Mouse (Mus musculus) forebrain, embryonic 14.5 days (tissue): ENCODE measurements around the gene Hoxd12. TPM values are rescaled to one million over a fixed set of nuclear protein-coding genes. Genes with fewer than 3 reads are reported as not detected.

Source experiments
- ATAC-seq: fragments of 200-750 bp; cut with Nextera tagmentation; 2 replicates; pipeline ENCODE4 v1.8.0; 2017; ENCODE audit warnings: mild to moderate bottlenecking, moderate library complexity
- DNase-seq: peaks from one replicate; pipeline ENCODE4 v3.0.0-alpha.2; 2015; ENCODE audit warnings: low spot score
- H3K27ac ChIP-seq: fragments of 300-500 bp; sonication (generic); 2 replicates; pipeline ENCODE4 v1.5.1; 2014; ENCODE audit warnings: low read depth, mild to moderate bottlenecking, control low read depth, low read length, moderate library complexity
- H3K27me3 ChIP-seq: fragments of 300-500 bp; sonication (generic); replicated peaks from 2 replicates; pipeline ENCODE4 v1.6.1; 2014; ENCODE audit warnings: low read length, control low read depth, mixed read lengths; ENCODE audit not compliant: control insufficient read depth, insufficient read depth
- H3K36me3 ChIP-seq: fragments of 300-500 bp; sonication (generic); 2 replicates; pipeline ENCODE4 v1.6.1; 2014; ENCODE audit warnings: low read length, control low read depth; ENCODE audit not compliant: control insufficient read depth, insufficient read depth
- H3K4me1 ChIP-seq: fragments of 300-500 bp; sonication (generic); 2 replicates; pipeline ENCODE4 v1.6.1; 2014; ENCODE audit warnings: antibody characterized with exemption, low read length, control low read depth; ENCODE audit not compliant: control insufficient read depth, insufficient read depth
- H3K4me2 ChIP-seq: fragments of 300-500 bp; sonication (generic); 2 replicates; pipeline ENCODE4 v1.6.1; 2014; ENCODE audit warnings: mild to moderate bottlenecking, control low read depth, low read length
- H3K4me3 ChIP-seq: fragments of 300-500 bp; sonication (generic); 2 replicates; pipeline ENCODE4 v1.5.1; 2014; ENCODE audit warnings: low read depth, low read length, control low read depth
- H3K9ac ChIP-seq: fragments of 300-500 bp; sonication (generic); 2 replicates; pipeline ENCODE4 v1.6.1; 2014; ENCODE audit warnings: mild to moderate bottlenecking, low read length, control low read depth, moderate library complexity
- H3K9me3 ChIP-seq: fragments of 300-500 bp; sonication (generic); replicated peaks from 2 replicates; pipeline ENCODE4 v1.6.1; 2016; ENCODE audit warnings: low read length, control low read depth, mixed read lengths; ENCODE audit not compliant: control insufficient read depth
- WGBS: fragments of 180-500 bp; shearing (Covaris S2); extraction: QIAGEN DNeasy Blood & Tissue Kit; methylation state at CpG from one replicate; pipeline ENCODE4 v1.1.7; 2014; 5-methylcytosine and 5-hydroxymethylcytosine counted together
- microRNA counts: library from miRNA; unstranded; fragments of <30 nt; microRNA quantifications from one replicate; lab custom pipeline; 2016
- microRNA-seq: library from miRNA; unstranded; fragments of <30 nt; microRNA quantifications from one replicate; pipeline ENCODE4, GENCODE M21; 2016
- polyA plus RNA-seq: library from polyadenylated mRNA; unstranded; fragments of >200 nt; fragmentation: Nextera tagmentation; extraction: Ambion mirVana; gene quantifications from 2 replicates; pipeline ENCODE4 v1.2.1, GENCODE M21; 2014

The Hoxd12 gene
- polyA plus RNA-seq, 1 experiment from 2014 or later: not detected

DNA sequence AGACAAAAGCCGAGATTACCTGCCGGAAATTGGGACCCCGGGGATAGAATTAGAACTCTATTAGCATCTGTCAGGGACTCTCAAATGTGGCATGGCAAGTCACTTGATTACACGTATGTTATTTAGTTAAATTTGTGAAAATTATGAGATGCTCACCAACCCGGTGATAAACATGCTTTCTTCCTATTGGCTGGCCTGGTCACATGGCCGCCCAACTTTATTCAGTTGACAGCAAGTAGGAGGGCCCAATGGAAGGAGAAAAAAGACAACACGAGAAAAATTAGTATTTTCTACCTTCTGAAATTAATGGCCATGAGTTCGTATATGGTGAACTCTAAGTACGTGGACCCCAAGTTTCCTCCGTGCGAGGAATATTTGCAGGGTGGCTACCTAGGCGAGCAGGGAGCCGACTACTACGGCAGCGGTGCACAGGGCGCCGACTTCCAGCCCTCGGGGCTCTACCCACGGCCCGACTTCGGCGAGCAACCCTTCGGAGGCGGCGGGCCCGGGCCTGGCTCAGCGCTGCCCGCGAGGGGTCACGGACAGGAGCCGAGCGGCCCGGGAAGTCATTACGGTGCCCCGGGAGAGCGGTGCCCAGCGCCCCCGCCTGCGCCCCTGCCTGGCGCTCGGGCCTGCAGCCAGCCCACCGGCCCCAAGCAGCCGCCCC, 52.3 kb downstream of the Hoxd12 start:
- Histone ChIP-seq H3K4me1 (no peaks in the 10 kb centered on the region), H3K27ac (no peak overlapping the region), H3K27me3 (peaks cover 99% of the 10 kb centered on the region), H3K4me3 (no peak overlapping the region), H3K36me3 (no peaks in the 10 kb centered on the region), H3K9ac (no peak overlapping the region), H3K9me3 (no peaks in the 10 kb centered on the region), H3K4me2 (0 out of 2 replicates have a peak overlapping the region, but pooled peaks have one; percentile 20)
- under 1% methylated on average over 43 of the region's 43 CpGs for WGBS
- no peak for ATAC-seq
- DNase-seq: no peak

MicroRNAs encoded within 50 kb of the gene (microRNA counts, 519-probe panel; counts per million panel counts)
- microRNA mmu-miR-10b (lab: Ali Mortazavi, UCI): not detected

Small RNA genes lying within 50 kb of the gene (microRNA-seq; reads per million reads assigned to microRNA genes)
- gene Gm44463 (not detected), gene Mir10b (268 reads per million, percentile 70 among the genes with 10 or more reads in this experiment)

Other genes starting within 250 kb of the Hoxd12 start
- 33.3 and 48.8 TPM in 2 replicates for gene Lnpk, start 95.6 kb upstream of the Hoxd12 start, polyA plus RNA-seq
- gene Evx2, start 15.5 kb upstream of the Hoxd12 start, polyA plus RNA-seq: not detected in 2 replicates
- gene Hoxd13, start 6.7 kb upstream of the Hoxd12 start, polyA plus RNA-seq: not detected in 2 replicates
- gene Hoxd11, start 4.5 kb downstream of the Hoxd12 start, polyA plus RNA-seq: not detected in 2 replicates
- gene Hoxd10, start 16.9 kb downstream of the Hoxd12 start, polyA plus RNA-seq: not detected in 2 replicates
- not detected in 2 replicates for gene Hoxd9, start 22.7 kb downstream of the Hoxd12 start, polyA plus RNA-seq
- gene Hoxd8, start 29.6 kb downstream of the Hoxd12 start, polyA plus RNA-seq: 0.09 TPM in 1 of 2 replicates, not detected in the other
- not detected in 2 replicates for gene Hoxd3, start 36.9 kb downstream of the Hoxd12 start, polyA plus RNA-seq
- not detected in 2 replicates for gene Hoxd4, start 36.9 kb downstream of the Hoxd12 start, polyA plus RNA-seq
- not detected in 2 replicates for gene Gm28230, start 51.7 kb downstream of the Hoxd12 start, polyA plus RNA-seq
- not detected in 2 replicates for gene Hoxd1, start 88.0 kb downstream of the Hoxd12 start, polyA plus RNA-seq
- 161 and 168 TPM in 2 replicates for gene Mtx2, start 150.8 kb downstream of the Hoxd12 start, polyA plus RNA-seq